Mouse (Mus musculus) forebrain, embryonic 14.5 days (tissue): ENCODE data around the gene Ctsc. TPM values are rescaled to one million over a fixed set of nuclear protein-coding genes. Genes with fewer than 3 reads are reported as not detected.

Experiments used
- ATAC-seq: fragments of 200-750 bp; cut with Nextera tagmentation; 2 replicates; pipeline ENCODE4 v1.8.0; 2017; ENCODE audit warnings: mild to moderate bottlenecking, moderate library complexity
- DNase-seq: peaks from one replicate; pipeline ENCODE4 v3.0.0-alpha.2; 2015; ENCODE audit warnings: low spot score
- H3K27ac ChIP-seq: fragments of 300-500 bp; sonication (generic); 2 replicates; pipeline ENCODE4 v1.5.1; 2014; ENCODE audit warnings: low read depth, mild to moderate bottlenecking, control low read depth, low read length, moderate library complexity
- H3K27me3 ChIP-seq: fragments of 300-500 bp; sonication (generic); replicated peaks from 2 replicates; pipeline ENCODE4 v1.6.1; 2014; ENCODE audit warnings: low read length, control low read depth, mixed read lengths; ENCODE audit not compliant: control insufficient read depth, insufficient read depth
- H3K36me3 ChIP-seq: fragments of 300-500 bp; sonication (generic); 2 replicates; pipeline ENCODE4 v1.6.1; 2014; ENCODE audit warnings: low read length, control low read depth; ENCODE audit not compliant: control insufficient read depth, insufficient read depth
- H3K4me1 ChIP-seq: fragments of 300-500 bp; sonication (generic); 2 replicates; pipeline ENCODE4 v1.6.1; 2014; ENCODE audit warnings: antibody characterized with exemption, low read length, control low read depth; ENCODE audit not compliant: control insufficient read depth, insufficient read depth
- H3K4me2 ChIP-seq: fragments of 300-500 bp; sonication (generic); 2 replicates; pipeline ENCODE4 v1.6.1; 2014; ENCODE audit warnings: mild to moderate bottlenecking, control low read depth, low read length
- H3K4me3 ChIP-seq: fragments of 300-500 bp; sonication (generic); 2 replicates; pipeline ENCODE4 v1.5.1; 2014; ENCODE audit warnings: low read depth, low read length, control low read depth
- H3K9ac ChIP-seq: fragments of 300-500 bp; sonication (generic); 2 replicates; pipeline ENCODE4 v1.6.1; 2014; ENCODE audit warnings: mild to moderate bottlenecking, low read length, control low read depth, moderate library complexity
- H3K9me3 ChIP-seq: fragments of 300-500 bp; sonication (generic); replicated peaks from 2 replicates; pipeline ENCODE4 v1.6.1; 2016; ENCODE audit warnings: low read length, control low read depth, mixed read lengths; ENCODE audit not compliant: control insufficient read depth
- WGBS: fragments of 180-500 bp; shearing (Covaris S2); extraction: QIAGEN DNeasy Blood & Tissue Kit; methylation state at CpG from one replicate; pipeline ENCODE4 v1.1.7; 2014; 5-methylcytosine and 5-hydroxymethylcytosine counted together
- polyA plus RNA-seq: library from polyadenylated mRNA; unstranded; fragments of >200 nt; fragmentation: Nextera tagmentation; extraction: Ambion mirVana; gene quantifications from 2 replicates; pipeline ENCODE4 v1.2.1, GENCODE M21; 2014

The Ctsc gene
- polyA plus RNA-seq, 1 experiment from 2014 or later = 10.7 TPM

DNA sequence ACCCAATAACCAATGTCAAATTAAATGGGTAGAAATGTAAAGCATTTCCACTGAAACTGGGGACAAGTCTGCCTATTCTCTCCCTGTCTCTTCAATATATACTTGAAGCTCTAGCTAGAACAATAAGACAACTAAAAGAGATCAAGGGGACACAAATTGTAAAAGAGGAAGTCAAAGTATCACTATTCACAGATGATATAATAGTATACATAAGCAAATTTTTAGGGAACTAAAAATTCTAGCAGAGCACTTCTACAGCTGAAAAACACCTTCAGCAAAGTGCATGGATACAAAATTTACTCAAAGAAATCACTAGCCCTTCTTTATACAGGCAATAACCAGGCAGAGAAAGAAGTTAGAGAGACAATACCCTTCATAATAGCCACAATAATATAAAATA, 23.0 kb upstream of the Ctsc start:
- H3K9me3 ChIP-seq = no peaks in the 10 kb centered on the region
- no peaks in the 10 kb centered on the region for H3K36me3 ChIP-seq
- no peaks in the 10 kb centered on the region for H3K4me1 ChIP-seq
- H3K27me3 ChIP-seq = no peaks in the 10 kb centered on the region
- ATAC-seq (no peak), DNase-seq (no peak)
- H3K9ac ChIP-seq = no peak overlapping the region
- no peak overlapping the region for H3K27ac ChIP-seq
- H3K4me3 ChIP-seq = no peak overlapping the region
- no peak overlapping the region for H3K4me2 ChIP-seq

DNA sequence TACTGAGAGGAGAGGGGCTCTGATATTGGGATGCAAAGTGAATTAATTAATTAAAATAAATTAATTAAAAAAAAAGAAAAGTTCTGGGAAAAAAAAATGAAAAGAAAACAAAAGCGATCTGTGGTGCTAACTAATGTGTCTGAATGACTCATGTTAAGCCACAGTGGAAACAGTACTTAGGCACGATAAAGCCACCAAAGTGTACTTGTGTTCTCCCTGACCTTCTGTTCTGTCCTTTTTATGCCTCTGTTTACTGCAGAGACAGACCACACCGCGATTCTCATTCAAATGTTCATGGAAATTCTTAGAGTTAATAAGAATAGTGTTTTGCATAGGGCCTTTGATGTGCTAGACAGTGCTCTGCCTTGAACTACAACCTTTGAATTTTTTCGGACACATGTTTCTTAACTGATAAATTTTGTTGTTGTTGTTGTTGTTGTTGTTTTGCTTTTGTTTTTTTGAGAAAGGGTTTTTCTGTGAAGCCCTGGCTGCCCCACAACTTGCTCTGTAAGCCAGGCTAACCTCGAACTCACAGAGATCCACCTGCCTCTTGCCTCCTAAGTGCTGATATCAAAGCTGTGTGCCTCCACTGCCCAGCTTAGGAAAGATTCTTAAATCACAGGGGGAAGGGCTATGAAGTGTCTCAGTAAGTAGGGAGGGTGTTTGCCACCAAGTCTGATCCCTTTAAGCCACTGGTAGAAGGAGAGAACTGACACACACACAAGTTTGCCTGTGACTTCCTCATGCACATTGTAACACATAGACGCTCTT, 18.5 kb upstream of the Ctsc start:
- Histone ChIP-seq H3K4me2 (no peak overlapping the region), H3K4me3 (no peak overlapping the region), H3K4me1 (no peaks in the 10 kb centered on the region), H3K9ac (no peak overlapping the region), H3K9me3 (no peaks in the 10 kb centered on the region), H3K27me3 (no peaks in the 10 kb centered on the region), H3K27ac (no peak overlapping the region), H3K36me3 (no peaks in the 10 kb centered on the region)
- DNase-seq (no peak), ATAC-seq (no peak)
- 73% methylated on average over 7 of the region's 7 CpGs for WGBS

DNA sequence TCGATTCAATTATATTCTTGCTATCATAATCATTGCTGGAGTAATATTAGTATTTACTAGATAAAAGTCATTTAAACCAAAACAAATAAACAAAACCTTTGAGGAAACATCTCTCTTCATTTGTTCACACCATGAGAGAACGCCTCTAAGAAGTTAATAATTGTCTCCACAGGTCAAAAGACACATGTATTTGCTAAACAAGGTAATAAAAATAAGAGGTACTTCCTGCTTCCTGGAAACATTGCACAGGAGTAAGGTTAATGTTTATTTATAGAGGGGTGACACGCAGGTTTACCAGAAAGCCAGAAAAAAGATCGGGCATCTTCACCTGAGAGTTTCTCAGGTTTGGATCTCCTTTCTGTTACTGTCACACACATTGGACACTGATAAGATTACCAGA, 16.1 kb upstream of the Ctsc start:
- H3K4me2 ChIP-seq = no peak overlapping the region
- no peak overlapping the region for H3K27ac ChIP-seq
- WGBS = 80% methylated on average over 4 of the region's 4 CpGs
- H3K36me3 ChIP-seq = no peaks in the 10 kb centered on the region
- H3K9ac ChIP-seq = no peak overlapping the region
- DNase-seq (no peak), ATAC-seq (no peak)
- H3K4me1 ChIP-seq = no peaks in the 10 kb centered on the region
- no peaks in the 10 kb centered on the region for H3K27me3 ChIP-seq
- no peaks in the 10 kb centered on the region for H3K9me3 ChIP-seq
- no peak overlapping the region for H3K4me3 ChIP-seq

DNA sequence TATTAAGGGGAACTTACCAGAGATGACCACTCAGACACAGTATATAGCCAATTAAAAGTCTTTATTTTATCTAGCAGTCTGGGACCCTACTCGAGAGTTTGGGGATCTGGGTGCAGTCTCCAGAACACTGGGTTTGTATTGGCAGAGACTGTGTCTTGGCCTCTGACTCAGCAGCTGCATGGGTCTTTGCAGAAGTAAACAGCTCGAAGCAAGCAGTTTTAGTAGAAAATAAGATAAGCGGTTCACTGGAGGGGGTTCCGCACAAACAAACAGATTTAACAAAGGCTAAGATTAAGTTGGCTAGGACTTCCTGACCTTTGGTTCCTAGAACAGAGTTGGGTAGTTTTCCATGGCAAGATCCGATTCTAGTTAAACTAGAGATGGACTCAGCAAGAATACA, 13.0 kb upstream of the Ctsc start:
- Histone ChIP-seq H3K4me3 (no peak overlapping the region), H3K27me3 (no peaks in the 10 kb centered on the region), H3K4me2 (no peak overlapping the region), H3K9me3 (no peaks in the 10 kb centered on the region), H3K36me3 (no peaks in the 10 kb centered on the region), H3K4me1 (no peaks in the 10 kb centered on the region), H3K9ac (no peak overlapping the region), H3K27ac (no peak overlapping the region)
- no peak for DNase-seq
- no peak for ATAC-seq
- WGBS = 83% methylated on average over 5 of the region's 5 CpGs

- DNase-seq = no peak
- 96% methylated on average over 1 of the region's 1 CpGs for WGBS
- Histone ChIP-seq H3K36me3 (no peaks in the 10 kb centered on the region), H3K27ac (no peak overlapping the region), H3K4me2 (no peak overlapping the region), H3K4me3 (no peak overlapping the region), H3K9ac (no peak overlapping the region), H3K9me3 (no peaks in the 10 kb centered on the region), H3K4me1 (no peaks in the 10 kb centered on the region), H3K27me3 (no peaks in the 10 kb centered on the region)
- no peak for ATAC-seq
Observed at GRCm38 (mm10) chr7:88269913-88270312, 8.0 kb upstream of the Ctsc start.

DNA sequence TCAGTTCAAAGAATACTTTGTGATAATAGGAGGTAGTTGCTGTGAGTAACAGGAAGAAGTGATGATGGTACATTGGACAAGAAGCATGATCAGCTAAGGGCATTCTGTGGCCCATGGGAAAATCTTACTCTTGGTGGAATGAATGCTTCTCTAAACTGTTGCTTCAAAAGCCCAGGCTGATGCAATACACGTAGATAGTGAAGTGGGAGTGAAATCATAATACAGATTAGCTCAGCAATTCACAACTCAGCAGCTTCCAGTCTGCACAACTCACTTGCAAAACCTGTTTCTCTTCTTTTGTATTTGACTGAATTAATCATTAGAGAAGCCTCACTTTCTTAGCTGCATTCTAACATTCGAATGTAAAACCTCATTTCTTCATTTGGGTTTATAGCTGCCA, 6.4 kb upstream of the Ctsc start:
- no peak overlapping the region for H3K4me3 ChIP-seq
- H3K4me1 ChIP-seq = no peaks in the 10 kb centered on the region

DNA sequence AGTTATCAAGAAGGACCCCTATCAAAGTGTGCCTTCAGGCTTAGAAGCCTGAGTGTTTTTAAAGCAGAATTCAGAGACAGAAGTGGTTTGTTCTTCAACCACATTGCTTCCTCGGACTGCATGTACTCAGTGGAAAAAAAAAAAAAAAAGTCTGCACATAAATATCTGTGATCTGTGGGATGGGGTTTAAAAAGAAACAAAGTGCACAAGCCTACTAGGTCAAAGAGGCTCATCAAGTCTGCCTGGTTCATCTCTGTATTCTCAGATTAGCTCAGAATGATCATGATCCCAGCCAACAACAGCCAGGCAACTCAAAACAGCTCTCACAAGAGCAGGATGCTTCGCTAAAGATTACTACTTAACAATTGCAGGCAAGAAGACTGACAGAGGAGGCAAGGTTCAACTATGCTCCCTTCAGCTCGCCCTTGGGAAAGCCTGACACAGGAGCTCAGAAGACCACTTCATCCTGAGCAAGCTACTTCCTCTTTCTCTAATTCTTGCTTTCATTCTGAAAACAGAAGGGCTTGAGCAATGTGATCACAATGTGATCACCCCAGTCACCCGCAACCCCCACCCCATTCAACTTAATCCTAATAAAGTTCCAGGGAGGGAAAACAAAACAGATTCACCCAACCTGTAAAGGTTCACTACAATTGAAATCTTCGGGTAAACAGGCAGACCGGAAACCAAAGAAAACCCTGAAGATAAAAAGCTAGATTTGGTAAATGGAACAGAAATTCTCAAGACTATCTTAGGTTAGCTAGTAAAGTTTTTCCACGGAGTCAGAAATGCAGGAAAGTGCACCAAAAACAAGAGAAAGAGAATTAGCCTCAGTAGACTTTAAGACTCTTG, 745 bp upstream of the Ctsc start:
- H3K4me3 ChIP-seq = peak overlapping the region; percentile 39
- no peak overlapping the region; the same call in 1 of the 2 replicates for H3K9ac ChIP-seq
- H3K27me3 ChIP-seq = no peaks in the 10 kb centered on the region
- peaks cover 5% of the 10 kb centered on the region; the same call in 1 of the 2 replicates for H3K4me1 ChIP-seq
- ATAC-seq (no peak), DNase-seq (no peak)
- H3K36me3 ChIP-seq = no peaks in the 10 kb centered on the region
- H3K27ac ChIP-seq = no peak overlapping the region
- peak overlapping the region; percentile 88 for H3K4me2 ChIP-seq
- WGBS = 33% methylated on average over 7 of the region's 7 CpGs
- no peaks in the 10 kb centered on the region for H3K9me3 ChIP-seq

More for the DNA sequence above, 6.4 kb upstream of the Ctsc start:
- Histone ChIP-seq H3K27me3 (no peaks in the 10 kb centered on the region), H3K9ac (no peak overlapping the region), H3K27ac (no peak overlapping the region), H3K36me3 (no peaks in the 10 kb centered on the region), H3K4me2 (no peak overlapping the region), H3K9me3 (no peaks in the 10 kb centered on the region)
- 74% methylated on average over 2 of the region's 2 CpGs for WGBS
- no peak for DNase-seq
- ATAC-seq = no peak

- Histone ChIP-seq H3K36me3 (no peaks in the 10 kb centered on the region), H3K4me2 (peak overlapping the region; percentile 88), H3K9me3 (no peaks in the 10 kb centered on the region), H3K9ac (no peak overlapping the region), H3K4me3 (peak overlapping the region; percentile 39; the same call in 1 of the 2 replicates), H3K27me3 (no peaks in the 10 kb centered on the region), H3K4me1 (peaks cover 5% of the 10 kb centered on the region; the same call in 1 of the 2 replicates), H3K27ac (no peak overlapping the region)
- DNase-seq (no peak), ATAC-seq (no peak)
- WGBS = 55% methylated on average over 8 of the region's 8 CpGs
Observed at GRCm38 (mm10) chr7:88278628-88279196, 827 bp downstream of the Ctsc start.
